Mouse (Mus musculus) kidney, adult 2 months (tissue): Measurements from ENCODE around the gene Galnt18. TPM values are rescaled to one million over a fixed set of nuclear protein-coding genes. Genes with fewer than 3 reads are reported as not detected.

Experiments
- DNase-seq: peaks from one replicate; pipeline ENCODE4 v3.0.0; 2021
- H3K27ac ChIP-seq: fragments of 200-500 bp; 2 replicates; pipeline ENCODE4 v1.5.1; 2012; ENCODE audit warnings: low read depth, low read length, control low read depth, inconsistent platforms; ENCODE audit not compliant: insufficient read depth
- H3K27me3 ChIP-seq: fragments of 200-500 bp; replicated peaks from 2 replicates; pipeline ENCODE4 v1.6.1; 2012; ENCODE audit warnings: mild to moderate bottlenecking, moderate library complexity, low read length, inconsistent platforms; ENCODE audit not compliant: control insufficient read depth, insufficient read depth
- H3K36me3 ChIP-seq: fragments of 200-500 bp; 2 replicates; pipeline ENCODE4 v1.6.1; 2012; ENCODE audit warnings: mild to moderate bottlenecking, moderate library complexity, low read length, inconsistent platforms; ENCODE audit not compliant: control insufficient read depth, insufficient read depth
- H3K4me1 ChIP-seq: fragments of 200-500 bp; 2 replicates; pipeline ENCODE4 v1.6.1; 2011; ENCODE audit warnings: low read length; ENCODE audit not compliant: control insufficient read depth, insufficient read depth
- H3K4me3 ChIP-seq: fragments of 200-500 bp; 2 replicates; pipeline ENCODE4 v1.5.1; 2011; ENCODE audit warnings: mild to moderate bottlenecking, low read depth, low read length, control low read depth; ENCODE audit not compliant: insufficient read depth
- CTCF ChIP-seq: fragments of 200-500 bp; conservative IDR thresholded peaks from 2 replicates; pipeline ENCODE4 v1.5.1; 2011; ENCODE audit warnings: low read depth, mild to moderate bottlenecking, control low read depth, low read length, moderate library complexity, mixed read lengths; ENCODE audit not compliant: insufficient read depth, insufficient read length
- POLR2A ChIP-seq: fragments of 200-500 bp; IDR thresholded peaks from one replicate; pipeline ENCODE4 v1.6.1; 2011; ENCODE audit warnings: low read depth, low read length, control low read depth
- WGBS: fragments of 180-500 bp; shearing (Covaris S2); methylation state at CpG from one replicate; pipeline ENCODE4 v1.1.7; 2018; 5-methylcytosine and 5-hydroxymethylcytosine counted together
- polyA plus RNA-seq: library from polyadenylated mRNA; depleted of rRNA; stranded (reverse); fragments of >200 nt; gene quantifications from 2 replicates; pipeline ENCODE4 v1.2.3, GENCODE M21; 2012

Galnt18 gene
- polyA plus RNA-seq, 1 experiment: 34.9 TPM

GRCm38 (mm10) chr7:111491566-111491965, 288.2 kb downstream of the Galnt18 start:
- Histone ChIP-seq H3K4me3 (no peak overlapping the region), H3K27me3 (no peaks in the 10 kb centered on the region), H3K36me3 (no peaks in the 10 kb centered on the region), H3K4me1 (no peaks in the 10 kb centered on the region), H3K27ac (no peak overlapping the region)
- 88% methylated on average over 2 of the region's 2 CpGs for WGBS
- TF ChIP-seq CTCF (no peak), POLR2A (no peak)
- no peak for DNase-seq

- Histone ChIP-seq H3K4me3 (no peak overlapping the region), H3K27ac (no peak overlapping the region), H3K4me1 (no peaks in the 10 kb centered on the region), H3K36me3 (no peaks in the 10 kb centered on the region), H3K27me3 (no peaks in the 10 kb centered on the region)
- 76% methylated on average over 3 of the region's 3 CpGs for WGBS
- no peak for TF ChIP-seq POLR2A
- TF ChIP-seq CTCF: no peak
- DNase-seq: no peak
These were observed 292.9 kb downstream of the Galnt18 start for GRCm38 (mm10) chr7:111486811-111487333.

GRCm38 (mm10) chr7:111483896-111484295, 295.9 kb downstream of the Galnt18 start:
- no peak overlapping the region for H3K4me3 ChIP-seq
- 79% methylated on average over 4 of the region's 4 CpGs for WGBS
- no peak overlapping the region for H3K27ac ChIP-seq
- no peaks in the 10 kb centered on the region for H3K4me1 ChIP-seq
- H3K36me3 ChIP-seq: no peaks in the 10 kb centered on the region
- TF ChIP-seq POLR2A (no peak), CTCF (no peak)
- no peaks in the 10 kb centered on the region for H3K27me3 ChIP-seq
- DNase-seq: no peak

- Histone ChIP-seq H3K36me3 (no peaks in the 10 kb centered on the region), H3K4me1 (no peaks in the 10 kb centered on the region), H3K27ac (no peak overlapping the region), H3K4me3 (no peak overlapping the region), H3K27me3 (no peaks in the 10 kb centered on the region)
- 98% methylated on average over 3 of the region's 3 CpGs for WGBS
- TF ChIP-seq CTCF: no peak
- TF ChIP-seq POLR2A: no peak
- DNase-seq: no peak
These were observed 296.5 kb downstream of the Galnt18 start for GRCm38 (mm10) chr7:111483321-111483720.

GRCm38 (mm10) chr7:111467715-111468114, 312.1 kb downstream of the Galnt18 start:
- WGBS: 53% methylated on average over 5 of the region's 5 CpGs
- Histone ChIP-seq H3K27me3 (no peaks in the 10 kb centered on the region), H3K27ac (no peak overlapping the region), H3K4me3 (no peak overlapping the region), H3K36me3 (no peaks in the 10 kb centered on the region), H3K4me1 (no peaks in the 10 kb centered on the region)
- no peak for DNase-seq
- TF ChIP-seq CTCF: no peak
- TF ChIP-seq POLR2A: no peak

- DNase-seq: no peak
These were observed 313.1 kb downstream of the Galnt18 start for GRCm38 (mm10) chr7:111466720-111467119.

GRCm38 (mm10) chr7:111466121-111466520, 313.7 kb downstream of the Galnt18 start:
- H3K36me3 ChIP-seq: no peaks in the 10 kb centered on the region
- DNase-seq: no peak
- TF ChIP-seq CTCF: no peak
- TF ChIP-seq POLR2A: no peak
- H3K4me3 ChIP-seq: no peak overlapping the region
- no peaks in the 10 kb centered on the region for H3K27me3 ChIP-seq
- 89% methylated on average over 3 of the region's 3 CpGs for WGBS
- no peak overlapping the region for H3K27ac ChIP-seq
- no peaks in the 10 kb centered on the region for H3K4me1 ChIP-seq

More at GRCm38 (mm10) chr7:111466720-111467119, 313.1 kb downstream of the Galnt18 start:
- 88% methylated on average over 1 of the region's 1 CpGs for WGBS
- Histone ChIP-seq H3K27me3 (no peaks in the 10 kb centered on the region), H3K27ac (no peak overlapping the region), H3K4me3 (no peak overlapping the region), H3K36me3 (no peaks in the 10 kb centered on the region), H3K4me1 (no peaks in the 10 kb centered on the region)
- TF ChIP-seq CTCF: no peak
- TF ChIP-seq POLR2A: no peak
